10 mouse cellular contexts compared by ENCODE assay signal in the genomic region with DNA sequence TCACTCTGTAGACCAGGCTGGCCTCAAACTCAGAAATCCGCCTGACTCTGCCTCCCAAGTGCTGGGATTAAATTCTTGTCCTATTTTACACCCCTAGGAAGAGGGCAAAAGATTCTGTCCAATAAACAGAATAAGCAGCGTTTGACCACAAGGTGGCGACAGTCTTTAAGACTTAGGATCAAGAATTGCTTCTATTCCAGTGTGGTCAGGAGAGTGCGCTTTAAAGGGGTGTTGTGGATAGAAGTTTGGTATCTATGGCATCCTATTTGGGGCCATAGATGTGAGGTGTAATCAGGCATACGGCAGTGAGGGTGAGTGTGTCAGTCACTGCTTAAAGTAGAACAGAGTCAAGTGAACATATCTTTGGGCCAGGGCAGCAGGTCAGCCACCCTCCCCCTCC. TPM values are rescaled to one million over a fixed set of nuclear protein-coding genes. Genes with fewer than 3 reads are reported as not detected.
DNase-seq lines count a peak whose midpoint lies in the region; ATAC-seq lines count a peak whose summit lies in the region.
"Had no signal": no experiment of that assay in that cellular context is flagged by ENCODE, and none has a peak within 500 bp of the region (broad histone marks: within the 10 kb centered on the region; RNA-seq: fewer than 3 reads in every experiment).

No protein-coding gene starts in this region.

- WGBS in embryonic facial prominence, embryonic 11.5 days, result 32% methylated on average over 5 of the region's 5 CpGs

- ATAC-seq in embryonic facial prominence, embryonic 11.5 days (replicated peaks; ENCODE audit: insufficient number of reproducible peaks, low FRiP score, low TSS enrichment, low read depth), result peak; percentile 67; the same call in 1 of the 2 replicates

- no peak overlapping the region for H3K4me3 ChIP-seq in embryonic facial prominence, embryonic 11.5 days (ENCODE audit: low read depth, low read length)
- H3K4me3 ChIP-seq: lung, embryonic 15.5 days had no signal

- H3K27me3 ChIP-seq in embryonic facial prominence, embryonic 11.5 days (ENCODE audit: control insufficient read depth, insufficient read depth, low read length), result no peaks in the 10 kb centered on the region; the same call in 1 of the 2 replicates
- H3K27me3 ChIP-seq: lung, embryonic 15.5 days had no signal

- no peaks in the 10 kb centered on the region for H3K36me3 ChIP-seq in embryonic facial prominence, embryonic 11.5 days (replicated peaks; ENCODE audit: control insufficient read depth, insufficient read depth, low read depth, low read length)
- H3K36me3 ChIP-seq: lung, embryonic 15.5 days had no signal

- H3K27ac ChIP-seq in embryonic facial prominence, embryonic 11.5 days (replicated peaks; ENCODE audit: low read depth, low read length), result no peak overlapping the region
- H3K27ac ChIP-seq: lung, embryonic 15.5 days had no signal

- DNase-seq in gastrocnemius, adult 18-20 months (ENCODE audit: low spot score), result peak; percentile 75
- DNase-seq in gastrocnemius, postnatal 25 days, result no peak
- DNase-seq in adrenal gland, postnatal 36 days, result peak; percentile 64 to 76
- peak; percentile 93 for DNase-seq in embryonic facial prominence, embryonic 11.5 days (ENCODE audit: low spot score)
- DNase-seq in heart, postnatal 4 days, result peak; percentile 84
- peak; percentile 85 for DNase-seq in layer of hippocampus, adult 11-12 months (ENCODE audit: low spot score)
- DNase-seq in lung, postnatal 14 days, result peak; percentile 89
- DNase-seq in right cerebral cortex, postnatal 36 days (ENCODE audit: low spot score in 2 of 2), result peak; percentile 36 to 50

- H3K9ac ChIP-seq in embryonic facial prominence, embryonic 11.5 days (replicated peaks; ENCODE audit: low read length), result no peak overlapping the region
- H3K9ac ChIP-seq: lung, embryonic 15.5 days had no signal

- H3K4me1 ChIP-seq in embryonic facial prominence, embryonic 11.5 days (ENCODE audit: control insufficient read depth, insufficient read depth, low read length), result no peaks in the 10 kb centered on the region
- H3K4me1 ChIP-seq: lung, embryonic 15.5 days had no signal

- H3K9me3 ChIP-seq in embryonic facial prominence, embryonic 11.5 days (replicated peaks; ENCODE audit: control insufficient read depth, low read length), result no peaks in the 10 kb centered on the region
- H3K9me3 ChIP-seq: lung, embryonic 15.5 days had no signal

- no peak overlapping the region for H3K4me2 ChIP-seq in embryonic facial prominence, embryonic 11.5 days (ENCODE audit: low read depth, low read length)
- H3K4me2 ChIP-seq: lung, embryonic 15.5 days had no signal

RNA-seq across cellular contexts. Expression of a gene that starts 9.5 kb away (rescaled TPM):
- not detected for total RNA-seq in gastrocnemius, adult 18-20 months (2021)
- total RNA-seq in gastrocnemius, postnatal 25 days (2021), result not detected
- not detected for total RNA-seq in adrenal gland, postnatal 36 days (2021)
- polyA plus RNA-seq in embryonic facial prominence, embryonic 11.5 days (2014; fragmentation: Nextera tagmentation; extraction: Ambion mirVana), result not detected in 2 replicates
- not detected for total RNA-seq in heart, postnatal 4 days (2021)
- polyA plus RNA-seq: C2C12; lung, embryonic 15.5 days had no signal

RNA-seq across cellular contexts. Expression of a gene that starts 33.6 kb away (rescaled TPM):
- total RNA-seq in gastrocnemius, adult 18-20 months (2021), result 10 to 100 TPM; 37.3 to 37.5 TPM
- 10 to 100 TPM; 34.8 to 37.1 TPM for total RNA-seq in gastrocnemius, postnatal 25 days (2021)
- total RNA-seq in adrenal gland, postnatal 36 days (2021), result 10 to 100 TPM; 11.4 to 13.7 TPM
- polyA plus RNA-seq in embryonic facial prominence, embryonic 11.5 days (2014; fragmentation: Nextera tagmentation; extraction: Ambion mirVana), result 15.1 and 15.3 TPM in 2 replicates
- 10 to 100 TPM; 17.4 to 18.5 TPM for total RNA-seq in heart, postnatal 4 days (2021)
